18 mouse cellular contexts compared by ENCODE assay signal in the genomic region with DNA sequence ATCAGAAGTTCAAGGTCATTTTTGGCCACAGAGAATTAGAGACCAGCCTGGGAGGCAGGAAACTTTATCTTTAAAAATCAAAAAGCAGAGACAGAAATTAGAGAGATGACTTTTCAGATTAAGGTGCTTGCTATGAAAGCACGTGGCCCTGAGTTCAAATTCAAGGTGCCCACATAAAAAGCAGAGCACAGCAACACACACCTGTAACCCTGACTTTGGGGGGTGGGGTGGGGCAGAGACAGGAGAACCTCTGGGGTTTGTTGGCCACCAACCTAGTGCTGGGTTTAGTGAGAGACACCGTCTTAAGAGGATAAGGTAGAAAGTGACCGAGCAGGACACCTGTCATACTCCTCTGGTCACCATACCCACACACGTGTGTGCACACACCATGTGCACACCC. TPM values are rescaled to one million over a fixed set of nuclear protein-coding genes. Genes with fewer than 3 reads are reported as not detected.
"Had no signal": no experiment of that assay in that cellular context is flagged by ENCODE, and none has a peak within 500 bp of the region (broad histone marks: within the 10 kb centered on the region; RNA-seq: fewer than 3 reads in every experiment).

No protein-coding gene starts in this region.

RNA-seq across cellular contexts. Expression of a gene that starts 8.9 kb away (rescaled TPM):
- polyA plus RNA-seq: cerebellum, adult 2 months; cortical plate, adult 2 months; embryonic facial prominence, embryonic 11.5 days; embryonic facial prominence, embryonic 14.5 days; embryonic facial prominence, embryonic 15.5 days; erythroblast, embryonic 14.5 days; forebrain, embryonic 11.5 days; forebrain, embryonic 12.5 days; forebrain, embryonic 14.5 days; forebrain, embryonic 15.5 days; forebrain, embryonic 16.5 days; forebrain, postnatal 0 days; frontal cortex, adult 2 months had no signal

RNA-seq across cellular contexts. Expression of a gene that starts 9.5 kb away (rescaled TPM):
- polyA plus RNA-seq: erythroblast, embryonic 14.5 days had no signal

RNA-seq across cellular contexts. Expression of a gene that starts 41.7 kb away (rescaled TPM):
- polyA plus RNA-seq: cortical plate, adult 2 months; embryonic facial prominence, embryonic 10.5 days; embryonic facial prominence, embryonic 11.5 days; embryonic facial prominence, embryonic 12.5 days; embryonic facial prominence, embryonic 13.5 days; embryonic facial prominence, embryonic 14.5 days; embryonic facial prominence, embryonic 15.5 days; erythroblast, embryonic 14.5 days; forebrain, embryonic 10.5 days; forebrain, embryonic 11.5 days; forebrain, embryonic 12.5 days; forebrain, embryonic 13.5 days; forebrain, embryonic 14.5 days; forebrain, embryonic 15.5 days; forebrain, embryonic 16.5 days; forebrain, postnatal 0 days had no signal
